Mouse (Mus musculus) stomach, postnatal 0 days (tissue): Measurements from ENCODE around the gene Slc5a3.

Experiments used
- CTCF ChIP-seq: IDR thresholded peaks from 2 replicates; pipeline ENCODE4 v1.5.1; 2016; ENCODE audit warnings: antibody characterized with exemption, low read depth, mild to moderate bottlenecking, moderate library complexity
- EP300 ChIP-seq: optimal IDR thresholded peaks from 2 replicates; pipeline ENCODE3; 2016; ENCODE audit warnings: antibody characterized with exemption

- TF ChIP-seq CTCF = no peak
- TF ChIP-seq EP300 = no peak
Measured at GRCm38 (mm10) chr16:92033286-92033685, 24.8 kb upstream of the Slc5a3 start.
